Mouse (Mus musculus) adrenal gland, postnatal 36 days (tissue): ENCODE results near the gene Zfr2. TPM values are rescaled to one million over a fixed set of nuclear protein-coding genes. Genes with fewer than 3 reads are reported as not detected.

Experiments used
- DNase-seq, 2 experiments: peaks; one replicate each; pipeline ENCODE4 v3.0.0; 2021; ENCODE audit warnings: mixed read lengths in 1 of 2
- total RNA-seq, 2 experiments: library from RNA; stranded (reverse); gene quantifications; 2 replicates each; pipeline ENCODE4 v1.2.3; 2021

Zfr2 gene
- total RNA-seq, 2 experiments from 2014 or later, result 9.2 to 14.2 TPM

DNA sequence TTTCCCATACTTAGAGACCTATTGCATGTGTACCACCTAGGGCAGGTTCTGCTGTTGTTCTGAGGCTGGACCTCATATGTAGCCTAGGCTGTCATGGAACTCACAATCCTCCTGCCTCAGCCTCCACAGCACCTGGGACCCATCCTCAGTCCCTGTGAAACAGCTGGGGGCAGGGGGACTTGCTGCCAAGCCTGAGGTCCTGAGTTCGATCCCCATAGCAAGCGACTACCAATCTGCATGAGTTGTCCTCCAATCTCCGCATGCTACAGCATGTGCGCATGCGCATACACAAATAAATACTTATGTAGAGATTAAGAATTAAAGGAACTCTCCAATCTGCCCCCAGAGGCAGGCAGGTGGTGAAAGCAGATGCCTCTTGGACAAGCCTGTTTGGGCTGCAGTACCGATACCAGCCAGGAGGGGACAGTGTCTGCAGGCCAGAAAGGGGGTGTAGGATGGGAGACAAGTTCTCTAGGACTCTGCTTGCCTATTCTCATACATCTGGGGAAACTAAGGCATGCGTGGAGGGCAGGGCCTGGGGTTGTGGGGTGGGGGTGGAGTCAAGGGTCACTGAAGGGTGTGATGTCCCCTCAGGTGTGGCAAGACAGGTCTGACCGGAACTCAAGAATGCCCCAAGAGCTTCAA is 54.7 kb downstream of the Zfr2 start:
- DNase-seq, result peak; percentile 46 to 64

- DNase-seq, result peak in 1 of 2 experiments; percentile 49
Observed at GRCm38 (mm10) chr10:81288601-81289000, 55.6 kb downstream of the Zfr2 start.

GRCm38 (mm10) chr10:81289278-81289677 is 56.3 kb downstream of the Zfr2 start:
- DNase-seq, result peak; percentile 62 to 75

DNA sequence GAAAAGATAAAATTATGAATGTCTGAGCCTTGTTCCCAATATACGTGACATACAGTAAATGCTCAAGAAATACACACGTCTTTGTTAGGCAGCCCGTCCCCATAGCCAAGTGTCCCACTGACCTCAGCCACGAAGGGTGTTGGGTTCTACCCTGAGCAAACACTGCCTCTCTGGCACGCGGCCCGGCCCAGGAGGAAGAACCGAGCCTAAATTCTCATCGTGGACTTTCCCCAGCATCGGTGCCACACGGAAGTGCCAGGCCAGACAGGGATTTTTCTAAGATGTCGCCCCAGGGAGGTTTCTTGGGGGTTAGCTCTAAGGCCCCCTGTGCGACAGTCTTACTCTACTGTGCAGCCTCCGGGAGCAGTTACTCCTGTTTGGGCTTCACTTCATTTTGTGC is 56.9 kb downstream of the Zfr2 start:
- no peak for DNase-seq

DNA sequence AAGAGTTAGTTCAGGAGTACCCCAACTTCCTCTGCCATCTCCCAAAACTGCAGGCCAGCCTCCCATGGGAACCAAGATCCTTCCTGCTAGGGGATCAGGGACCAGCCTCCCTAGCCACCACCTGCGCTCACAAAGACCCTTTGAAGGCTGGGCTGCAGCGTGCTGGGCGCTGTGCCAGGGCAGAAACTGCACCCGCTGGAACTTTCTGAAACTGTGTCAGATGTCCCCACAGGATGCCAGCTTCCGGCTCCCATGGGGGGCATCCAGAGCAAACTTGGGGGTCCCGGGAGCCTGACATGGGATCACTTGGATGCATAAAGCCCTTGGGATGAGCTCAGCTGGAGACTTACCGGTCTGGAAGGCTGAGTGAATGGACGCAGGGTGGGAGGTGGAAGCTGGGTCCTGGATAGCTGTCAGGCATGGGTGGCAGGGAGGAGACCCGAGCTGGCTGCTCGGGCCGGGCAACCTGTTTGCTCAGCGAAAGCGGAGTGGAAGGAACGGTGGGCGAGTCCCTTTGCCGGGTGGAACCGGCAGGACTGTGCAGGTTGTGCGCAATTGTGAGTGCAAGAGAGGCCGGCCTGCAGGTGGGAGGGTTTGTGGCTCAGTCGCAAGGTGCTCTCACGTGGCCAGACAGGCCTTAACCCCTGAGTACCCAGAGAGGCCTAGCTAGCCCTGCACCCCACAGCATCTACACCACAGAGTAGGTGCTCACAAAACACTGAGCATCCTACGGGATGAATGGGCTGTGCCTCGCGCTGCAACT is 57.9 kb downstream of the Zfr2 start:
- no peak for DNase-seq

DNA sequence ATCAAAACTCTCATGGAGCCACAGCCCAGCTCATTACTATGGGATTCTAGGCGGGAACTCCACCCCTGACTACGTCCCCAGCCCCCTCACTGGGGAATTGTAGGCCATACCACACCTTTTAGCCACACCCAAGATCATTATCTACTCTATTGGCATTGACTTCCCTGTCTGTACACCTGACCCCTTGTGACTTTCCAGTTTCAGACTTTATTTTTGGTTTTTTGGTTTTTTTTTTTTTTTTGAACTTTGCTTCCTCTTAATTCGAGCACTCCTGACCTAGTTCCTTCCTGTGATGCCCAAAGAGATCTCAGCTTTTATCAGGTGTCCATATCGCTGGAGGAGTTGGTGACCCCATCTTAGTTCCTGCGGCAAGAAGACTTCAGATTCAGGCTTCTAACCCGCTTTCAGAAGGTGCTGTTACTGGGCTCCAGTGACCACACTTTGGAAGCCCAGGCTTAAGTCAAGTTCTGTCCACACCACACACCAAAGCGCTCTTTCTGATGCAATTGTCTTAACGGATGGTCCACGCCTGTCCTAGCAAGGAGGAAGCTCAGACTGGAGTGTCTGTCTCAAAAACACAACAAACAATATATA is 58.7 kb downstream of the Zfr2 start, which contains the start of gene Tjp3:
Gene Tjp3, minus strand, starts transcription at position 71 of the 594 bp plus-strand sequence.
- no peak for DNase-seq

GRCm38 (mm10) chr10:81292554-81293333 is 59.8 kb downstream of the Zfr2 start, which contains the start of gene Pip5k1c:
Gene Pip5k1c (plus strand): TSS chr10:81292963.
- peak; percentile 98 for DNase-seq

DNA sequence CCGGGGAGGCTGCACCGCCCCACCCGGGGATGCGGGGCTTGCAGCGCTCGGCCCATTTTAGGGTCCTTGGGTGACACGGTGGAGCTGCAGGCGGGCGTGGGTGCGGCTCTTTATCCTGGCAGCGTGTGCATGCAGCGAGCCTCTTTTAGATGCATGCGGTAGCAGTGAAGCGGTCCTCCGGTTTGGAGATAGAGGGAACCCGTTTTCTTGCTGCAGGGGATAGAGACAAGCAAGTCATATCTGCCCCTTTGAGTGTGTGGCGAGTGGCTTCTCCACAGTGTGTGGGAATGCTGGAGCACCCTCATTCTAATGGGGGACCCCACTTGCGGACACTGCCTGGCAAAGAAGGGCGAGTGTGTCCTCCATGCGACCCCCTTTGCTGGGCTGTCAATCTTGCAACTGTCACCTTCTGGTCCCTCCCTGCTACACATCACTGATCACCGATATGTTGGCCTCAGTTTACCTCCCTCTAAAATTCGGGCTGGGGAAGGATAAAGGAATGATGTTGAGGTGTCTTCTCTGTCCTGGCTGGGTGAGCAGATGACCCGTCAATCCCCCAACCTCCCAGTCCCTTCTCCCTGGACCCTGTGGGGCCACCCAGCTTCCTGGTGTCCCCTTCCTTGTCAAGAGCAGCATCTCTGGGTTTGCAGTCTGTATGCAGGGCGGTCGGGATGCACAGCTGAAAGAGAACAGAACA is 60.5 kb downstream of the Zfr2 start:
- DNase-seq, result no peak

DNA sequence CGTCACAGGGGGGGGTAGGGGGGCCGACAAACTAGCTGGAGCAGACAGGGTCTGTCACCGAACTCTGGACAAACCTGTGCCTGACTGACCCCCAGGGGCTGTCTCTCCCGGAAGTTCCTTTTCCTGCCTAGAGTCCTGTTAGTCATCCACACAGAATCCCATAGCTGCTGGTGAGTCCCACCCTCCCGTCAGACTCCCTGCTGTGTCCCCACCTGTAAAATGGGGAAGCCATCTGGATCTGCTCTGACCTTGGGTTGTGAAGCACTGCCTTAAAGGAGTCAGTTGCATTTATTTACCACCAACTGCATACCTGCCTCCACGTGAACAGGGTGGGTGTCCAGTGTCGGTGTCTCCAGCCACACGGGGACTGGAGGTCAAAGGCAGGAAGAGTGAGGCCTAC is 61.5 kb downstream of the Zfr2 start:
- no peak for DNase-seq

- no peak for DNase-seq
Observed at GRCm38 (mm10) chr10:81295185-81295584, 62.2 kb downstream of the Zfr2 start.

DNA sequence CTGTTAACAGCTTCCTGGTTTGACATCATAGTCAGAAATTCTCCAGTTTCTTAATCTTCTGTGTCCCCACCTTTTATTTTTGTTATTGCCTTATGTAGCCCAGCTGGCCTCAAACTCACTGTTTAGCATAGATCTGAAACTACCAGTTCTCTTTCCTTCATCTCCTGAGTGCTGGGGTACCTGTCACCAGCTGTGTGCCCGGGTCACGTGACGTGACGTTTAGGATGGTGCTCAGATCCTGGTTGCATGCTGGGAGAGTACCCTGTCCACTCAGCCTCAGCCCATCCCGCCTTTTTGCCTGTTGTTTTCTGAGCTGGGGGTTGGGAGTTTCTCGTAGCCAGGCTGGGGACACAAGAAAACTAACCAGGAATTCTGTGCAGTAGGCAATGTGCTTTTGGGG is 64.3 kb downstream of the Zfr2 start:
- DNase-seq, result no peak

DNA sequence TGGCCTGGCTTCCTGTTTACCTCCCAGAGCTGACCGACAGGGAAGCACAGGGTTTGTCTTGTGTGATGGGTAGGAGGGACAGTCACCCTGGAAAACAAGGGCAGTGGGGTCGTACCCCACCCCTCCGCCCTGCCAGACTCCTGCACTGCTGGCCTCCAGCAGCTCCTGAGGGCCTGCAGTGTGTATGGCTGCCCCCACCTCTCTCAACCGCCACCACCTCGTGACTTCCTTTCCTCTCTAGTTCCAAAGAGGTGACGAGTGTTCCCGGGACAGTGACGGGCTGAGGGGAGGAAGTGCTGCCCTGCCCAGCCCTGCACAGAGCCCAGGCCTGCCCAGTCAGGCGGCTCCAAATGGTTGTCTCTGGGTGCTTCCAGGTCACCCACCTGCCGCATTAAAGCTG is 64.9 kb downstream of the Zfr2 start:
- peak; percentile 55 to 61 for DNase-seq

DNA sequence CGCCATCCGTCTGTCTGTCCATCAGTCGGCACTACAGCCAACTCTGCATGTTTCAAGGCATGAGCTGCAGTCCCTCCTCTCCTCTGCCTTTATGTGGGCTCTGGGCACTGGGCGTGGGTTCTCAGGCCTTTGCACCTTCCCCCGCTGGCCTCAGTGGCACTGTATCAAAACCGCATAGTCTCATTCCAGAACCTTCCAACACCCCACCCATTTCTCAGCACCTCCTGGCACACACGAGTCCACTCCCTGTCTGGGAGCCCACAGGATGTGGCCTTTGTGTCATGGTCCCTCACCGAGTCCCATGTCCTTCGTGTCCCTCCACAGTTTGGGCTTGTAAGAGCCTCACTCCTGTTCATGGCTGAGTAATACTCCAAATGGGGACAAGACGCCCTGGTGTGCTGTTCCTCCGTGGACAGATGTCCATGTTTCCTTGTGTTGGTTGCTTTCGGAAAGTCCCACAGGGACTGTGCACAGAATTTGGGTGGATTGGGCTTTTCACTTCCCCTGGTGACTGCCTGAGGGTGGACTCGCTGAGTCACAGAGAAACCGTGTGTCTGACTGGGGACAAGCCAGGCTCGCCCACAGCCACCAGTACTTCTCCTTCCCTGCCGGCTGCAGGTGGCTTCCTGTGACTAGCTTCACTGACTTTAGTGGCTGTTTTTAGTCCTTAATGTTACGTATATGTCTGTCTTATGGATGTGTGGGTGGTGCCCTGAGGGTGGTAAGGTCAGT is 65.6 kb downstream of the Zfr2 start:
- no peak for DNase-seq

- DNase-seq, result no peak
Observed at GRCm38 (mm10) chr10:81299585-81300351, 66.8 kb downstream of the Zfr2 start.

DNA sequence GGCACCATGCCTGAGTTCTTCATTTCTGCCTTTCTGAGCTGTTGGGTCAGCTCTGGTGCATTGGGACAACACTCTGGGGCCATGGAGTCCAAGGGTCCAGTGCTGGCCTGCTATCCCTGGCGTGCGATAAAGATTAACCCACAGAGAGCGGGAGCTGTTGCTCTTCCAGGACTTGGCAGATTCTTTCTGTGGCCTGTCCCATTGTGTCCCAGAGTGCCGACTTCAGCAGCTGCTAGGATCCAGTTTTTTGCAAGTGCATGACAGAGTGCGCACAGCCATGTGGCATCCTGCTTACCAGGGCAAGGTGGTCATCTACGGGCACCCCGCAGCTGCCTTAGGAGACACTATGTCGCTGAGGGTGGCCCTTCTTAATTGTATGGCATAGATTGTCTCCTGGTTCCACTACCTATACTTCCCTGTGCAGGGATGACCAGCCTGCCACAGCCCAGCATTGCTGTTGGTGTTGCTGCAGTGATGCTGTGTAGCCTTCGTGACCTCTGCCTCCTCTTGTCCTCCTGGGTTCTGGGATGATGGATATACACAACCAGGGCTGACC is 67.5 kb downstream of the Zfr2 start:
- no peak for DNase-seq

DNA sequence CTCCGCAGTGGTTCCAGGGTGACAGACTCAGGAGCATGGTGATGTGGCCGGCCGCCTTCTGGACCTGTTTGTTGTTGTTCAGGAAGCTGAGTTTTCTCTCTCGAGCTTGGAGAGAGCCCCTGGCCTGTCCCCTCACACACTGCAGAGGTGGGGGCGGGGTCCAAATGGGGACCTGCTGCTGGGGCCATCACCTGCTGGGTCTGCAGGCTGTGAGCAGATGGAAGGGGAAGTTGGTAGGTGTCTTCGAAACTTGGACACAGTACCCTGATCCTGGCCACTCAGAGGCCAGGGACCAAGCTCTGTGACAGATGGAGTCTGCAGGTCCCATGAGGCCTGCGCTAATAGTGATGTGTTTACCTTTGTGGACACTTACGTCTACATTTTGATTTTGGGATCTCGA is 68.4 kb downstream of the Zfr2 start:
- DNase-seq, result no peak
